Mouse (Mus musculus) embryo, embryonic 11.5 days (tissue): ENCODE measurements around the gene Hoxa4.

ENCODE experiments used
- DNase-seq: peaks from one replicate; pipeline ENCODE4 v3.0.0-alpha.2; 2012; ENCODE audit warnings: low read depth, low spot score

Gene Hoxa4

DNA sequence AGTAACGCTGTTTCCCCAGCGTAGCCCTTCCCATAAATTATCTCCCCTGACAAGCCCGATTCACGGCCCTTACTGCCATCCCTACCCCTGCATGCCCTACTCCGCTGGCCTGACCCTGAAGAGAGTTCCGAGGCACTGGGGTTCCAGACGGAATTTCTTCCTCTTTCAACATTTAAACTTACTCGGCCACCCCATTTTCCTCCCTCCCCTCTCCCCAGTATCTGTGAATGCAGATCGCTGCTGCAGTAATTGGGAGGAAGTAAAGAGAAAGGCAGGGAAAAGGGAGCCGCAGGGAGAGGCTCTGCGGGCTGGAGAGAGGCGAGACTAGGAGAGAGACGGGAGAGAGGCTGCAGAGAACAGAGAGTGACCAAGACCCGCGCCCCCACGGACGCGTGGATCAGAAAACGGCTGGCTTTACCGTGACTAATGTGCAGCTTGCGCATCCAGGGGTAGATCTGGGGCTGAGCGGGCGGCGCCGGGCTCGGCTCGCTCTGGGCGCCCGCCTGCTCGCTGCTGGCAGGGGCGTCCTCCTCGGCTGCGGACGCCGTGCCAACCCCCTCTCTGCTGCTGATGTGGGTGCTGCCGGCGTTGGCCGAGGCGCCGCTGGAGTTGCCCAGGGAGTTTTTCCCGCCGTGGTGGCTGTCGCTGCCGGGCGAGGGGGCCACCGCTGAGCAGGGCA lies 12.0 kb upstream of the Hoxa4 start:
- DNase-seq: no peak

GRCm38 (mm10) chr6:52203121-52203370 lies 11.5 kb upstream of the Hoxa4 start:
- no peak for DNase-seq

DNA sequence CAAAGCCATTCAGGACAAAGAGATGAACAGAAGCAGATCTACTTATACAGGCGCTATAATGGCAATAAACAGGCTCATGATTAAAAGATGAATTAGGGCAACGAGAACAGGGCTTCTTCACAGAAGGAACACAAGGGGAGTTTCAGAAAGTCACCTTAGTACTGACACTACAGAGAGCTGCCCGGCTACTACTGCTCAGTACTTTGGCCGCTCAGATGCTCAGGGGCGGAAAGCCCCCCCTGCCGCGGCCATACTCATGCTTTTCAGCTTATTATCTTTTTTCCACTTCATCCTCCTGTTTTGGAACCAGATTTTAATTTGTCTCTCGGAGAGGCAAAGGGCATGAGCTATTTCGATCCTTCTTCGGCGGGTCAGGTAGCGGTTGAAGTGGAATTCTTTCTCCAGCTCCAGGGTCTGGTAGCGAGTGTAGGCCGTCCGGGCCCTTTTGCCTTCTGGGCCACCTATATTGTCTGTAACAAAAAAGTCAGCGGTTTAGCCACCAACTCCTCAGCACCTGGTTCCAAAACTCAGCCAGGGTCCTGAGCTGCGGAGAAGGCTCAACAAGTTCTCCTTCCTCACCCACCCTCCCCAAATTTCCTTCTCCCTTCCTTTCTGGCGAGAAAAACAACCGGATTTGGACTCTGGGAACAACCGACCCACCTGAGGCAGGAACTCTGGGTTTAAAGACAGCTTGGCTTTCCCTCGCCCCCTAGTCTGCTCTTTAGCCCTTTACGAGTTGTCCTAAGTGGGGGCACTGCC lies 11.0 kb upstream of the Hoxa4 start:
- DNase-seq: no peak

DNA sequence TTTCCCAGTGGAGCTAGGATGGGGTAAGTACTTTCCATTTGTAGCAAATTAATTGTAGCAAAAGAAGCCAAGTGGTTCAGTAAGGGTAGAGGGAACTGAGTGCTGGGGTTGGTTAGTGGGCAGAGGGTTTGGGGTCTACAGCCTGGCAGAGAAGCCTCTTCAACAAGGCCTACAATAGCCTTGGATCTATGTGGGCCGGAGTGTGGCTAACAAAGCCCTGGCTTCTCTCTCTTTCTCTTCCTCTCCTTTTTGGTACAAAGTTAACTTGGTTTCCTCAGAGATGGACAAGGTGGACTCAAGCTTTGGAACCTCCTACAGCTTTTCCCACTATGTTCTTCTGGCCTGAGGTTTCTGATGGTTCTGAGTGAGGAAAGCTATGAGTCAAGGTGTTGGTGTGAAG lies 9.7 kb upstream of the Hoxa4 start:
- no peak for DNase-seq

DNA sequence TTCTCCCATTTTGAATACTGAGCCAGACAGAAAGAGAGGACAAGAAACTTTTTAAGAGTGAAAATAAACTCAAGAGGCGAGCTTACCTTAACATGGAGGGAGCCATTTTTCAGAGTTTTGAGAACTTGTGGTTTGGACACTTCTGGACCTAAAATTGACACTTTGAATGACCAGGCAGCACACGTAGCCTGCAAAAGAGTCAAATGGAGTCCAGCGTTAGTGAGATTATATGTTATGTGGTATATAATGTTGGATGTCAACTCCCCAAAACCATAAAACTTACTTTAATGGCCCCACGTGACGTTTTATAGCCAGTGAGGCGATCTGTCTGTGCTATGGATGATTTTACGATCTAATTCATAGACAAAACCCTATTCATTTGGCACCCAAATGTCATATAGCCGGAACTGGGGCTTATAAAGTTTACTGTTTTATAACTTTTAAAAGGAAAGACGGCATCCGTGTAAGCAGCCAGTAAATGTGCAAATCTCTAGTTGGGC lies 9.2 kb upstream of the Hoxa4 start:
- DNase-seq: no peak

DNA sequence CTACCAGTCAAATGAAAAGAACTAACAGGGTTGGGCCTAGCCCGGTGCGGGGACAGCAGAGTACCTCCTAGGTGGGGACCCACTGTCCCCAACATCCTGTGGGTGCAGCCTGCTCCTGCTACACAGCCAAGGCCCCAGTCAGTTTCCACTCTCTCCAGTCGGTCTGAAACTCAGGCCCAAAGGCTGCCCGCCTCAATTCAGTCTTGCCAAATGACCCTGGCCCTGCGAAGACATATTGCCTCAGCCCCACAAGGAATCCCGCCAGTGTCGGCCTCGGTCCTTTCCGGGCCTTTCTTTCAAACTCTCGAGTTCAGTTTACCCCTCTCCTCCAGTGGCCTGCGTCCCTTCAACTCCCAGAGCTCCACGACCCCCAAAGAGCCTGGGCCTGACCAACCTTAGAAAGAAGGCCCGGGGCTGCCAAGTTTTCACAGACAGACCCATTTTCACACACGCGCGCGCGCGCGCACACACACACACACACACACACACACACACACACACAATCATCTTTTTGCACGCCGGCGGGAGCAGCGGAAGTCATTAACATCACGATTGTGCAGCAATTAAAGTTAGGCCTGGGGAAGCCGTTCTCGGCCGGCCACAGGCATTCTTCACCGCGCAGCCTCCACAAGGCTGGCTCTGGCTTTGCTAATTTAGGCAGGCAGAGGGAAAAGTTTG lies 8.7 kb upstream of the Hoxa4 start:
- DNase-seq: no peak

GRCm38 (mm10) chr6:52197271-52197670 lies 5.7 kb upstream of the Hoxa4 start:
- no peak for DNase-seq

- no peak for DNase-seq
Observed at GRCm38 (mm10) chr6:52196811-52197210, 5.3 kb upstream of the Hoxa4 start.

- no peak for DNase-seq
Observed at GRCm38 (mm10) chr6:52194690-52195089, 3.1 kb upstream of the Hoxa4 start.

- peak; percentile 86 for DNase-seq
Observed at GRCm38 (mm10) chr6:52191860-52192550, 452 bp upstream of the Hoxa4 start.

GRCm38 (mm10) chr6:52190410-52190809 lies 1.1 kb downstream of the Hoxa4 start:
- DNase-seq: no peak

GRCm38 (mm10) chr6:52189909-52190308 lies 1.6 kb downstream of the Hoxa4 start:
- no peak for DNase-seq

- DNase-seq: no peak
Observed at GRCm38 (mm10) chr6:52189172-52189591, 2.4 kb downstream of the Hoxa4 start.

GRCm38 (mm10) chr6:52186500-52186899 lies 5.1 kb downstream of the Hoxa4 start:
- no peak for DNase-seq

DNA sequence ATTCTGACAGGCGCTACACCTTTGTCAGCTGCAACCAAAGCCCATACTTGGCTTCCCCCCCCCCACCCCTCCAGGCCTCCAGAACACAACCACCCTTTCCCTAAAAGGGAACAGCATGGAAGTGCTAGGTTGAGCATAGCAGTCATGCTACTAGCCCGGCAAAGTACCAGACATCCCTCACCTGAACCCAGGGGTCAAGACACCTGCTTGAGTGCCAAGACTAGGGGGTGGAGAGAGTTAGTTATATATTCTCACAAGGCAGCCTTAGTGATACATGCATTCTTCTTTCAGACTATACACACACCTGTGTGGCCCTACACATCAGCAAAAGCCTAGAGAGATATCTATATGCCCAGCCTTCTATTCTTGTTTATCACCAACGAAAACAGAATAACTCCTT lies 5.7 kb downstream of the Hoxa4 start:
- DNase-seq: no peak

GRCm38 (mm10) chr6:52185222-52185621 lies 6.3 kb downstream of the Hoxa4 start:
- DNase-seq: no peak

- no peak for DNase-seq
Observed at GRCm38 (mm10) chr6:52184668-52185067, 6.9 kb downstream of the Hoxa4 start.

- no peak for DNase-seq
Observed at GRCm38 (mm10) chr6:52183311-52184080, 8.1 kb downstream of the Hoxa4 start.

- no peak for DNase-seq
Observed at GRCm38 (mm10) chr6:52182793-52183192, 8.8 kb downstream of the Hoxa4 start.

GRCm38 (mm10) chr6:52182030-52182429 lies 9.5 kb downstream of the Hoxa4 start:
- DNase-seq: no peak

- DNase-seq: no peak
Observed at GRCm38 (mm10) chr6:52180726-52181125, 10.8 kb downstream of the Hoxa4 start.
